Mouse (Mus musculus) cerebellum, adult 9-11 months (tissue): ENCODE results near the gene Ripor2.
"Not testable (repeated sequence)": the region's sequence is repeated elsewhere in the genome, so short reads cannot be mapped to it uniquely, and the experiment has no call there.

Source experiments
- DNase-seq: peaks from one replicate; pipeline ENCODE4 v3.0.0; 2022

The Ripor2 gene

GRCm38 (mm10) chr13:24715601-24716000, 133.6 kb downstream of the Ripor2 start:
- DNase-seq: no peak

- DNase-seq: no peak
Observed at GRCm38 (mm10) chr13:24716441-24716840, 134.5 kb downstream of the Ripor2 start.

- DNase-seq: no peak
Observed at GRCm38 (mm10) chr13:24717677-24718076, 135.7 kb downstream of the Ripor2 start.

- DNase-seq: no peak
Observed at GRCm38 (mm10) chr13:24721502-24721901, 139.5 kb downstream of the Ripor2 start.

- DNase-seq: no peak
Observed at GRCm38 (mm10) chr13:24723699-24724394, 141.9 kb downstream of the Ripor2 start.

GRCm38 (mm10) chr13:24724395-24724759, 142.4 kb downstream of the Ripor2 start:
- no peak for DNase-seq

GRCm38 (mm10) chr13:24729128-24729527, 147.1 kb downstream of the Ripor2 start:
- no peak for DNase-seq

GRCm38 (mm10) chr13:24734502-24734901, 152.5 kb downstream of the Ripor2 start:
- DNase-seq: no peak

GRCm38 (mm10) chr13:24735608-24736131, 153.7 kb downstream of the Ripor2 start:
- DNase-seq: no peak

GRCm38 (mm10) chr13:24741028-24741427, 159.0 kb downstream of the Ripor2 start, which contains the start of gene Armh2:
Gene Armh2, plus strand, starts transcription at chr13:24741232.
- DNase-seq: no peak

GRCm38 (mm10) chr13:24747823-24748222, 165.8 kb downstream of the Ripor2 start:
- no peak for DNase-seq

GRCm38 (mm10) chr13:24750807-24751206, 168.8 kb downstream of the Ripor2 start:
- DNase-seq: no peak

GRCm38 (mm10) chr13:24751396-24751795, 169.4 kb downstream of the Ripor2 start:
- DNase-seq: no peak

- DNase-seq: no peak
Observed at GRCm38 (mm10) chr13:24756756-24757155, 174.8 kb downstream of the Ripor2 start.

- no peak for DNase-seq
Observed at GRCm38 (mm10) chr13:24757820-24758564, 176.0 kb downstream of the Ripor2 start.

- DNase-seq: no peak
Observed at GRCm38 (mm10) chr13:24759451-24759850, 177.5 kb downstream of the Ripor2 start.

- peak; percentile 10 for DNase-seq
Observed at GRCm38 (mm10) chr13:24760351-24760870, 178.4 kb downstream of the Ripor2 start.

- DNase-seq: no peak
Observed at GRCm38 (mm10) chr13:24761083-24761402, 179.1 kb downstream of the Ripor2 start.

GRCm38 (mm10) chr13:24761403-24762227, 179.6 kb downstream of the Ripor2 start, which contains the start of gene Gmnn:
Gene Gmnn, minus strand, starts transcription at chr13:24761923.
- DNase-seq: peak; percentile 86

- no peak for DNase-seq
Observed at GRCm38 (mm10) chr13:24762254-24762653, 180.3 kb downstream of the Ripor2 start.

GRCm38 (mm10) chr13:24767809-24768208, 185.8 kb downstream of the Ripor2 start:
- not testable (repeated sequence) for DNase-seq

- not testable (repeated sequence) for DNase-seq
Observed at GRCm38 (mm10) chr13:24771482-24771881, 189.5 kb downstream of the Ripor2 start.
